Mouse (Mus musculus): Measurements from ENCODE around the gene 1110057P08Rik.
"Not testable (repeated sequence)": the region's sequence is repeated elsewhere in the genome, so short reads cannot be mapped to it uniquely, and the experiment has no call there.

Gene 1110057P08Rik

DNA sequence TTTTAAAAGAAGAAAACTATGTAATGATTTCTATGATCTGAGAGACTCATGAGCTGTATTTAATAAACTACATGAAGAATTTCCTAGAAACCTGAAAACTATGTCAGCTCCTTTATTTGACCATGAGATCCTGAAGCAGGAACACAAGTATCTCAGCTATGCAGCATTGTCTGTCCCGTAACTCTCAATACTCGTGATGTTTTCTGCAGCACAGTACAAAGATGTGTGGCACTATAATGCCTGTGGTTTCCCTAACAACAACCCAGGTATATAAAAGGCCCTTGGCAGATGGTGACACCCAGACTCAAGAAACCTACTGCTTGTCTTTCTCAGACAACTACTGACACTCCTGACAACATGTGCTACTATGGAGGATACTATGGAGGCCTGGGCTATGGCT is at the start of gene 1110057P08Rik:
Gene 1110057P08Rik (plus strand): TSS at position 301 of the 400 bp plus-strand sequence.
- DNase-seq = no peak

DNA sequence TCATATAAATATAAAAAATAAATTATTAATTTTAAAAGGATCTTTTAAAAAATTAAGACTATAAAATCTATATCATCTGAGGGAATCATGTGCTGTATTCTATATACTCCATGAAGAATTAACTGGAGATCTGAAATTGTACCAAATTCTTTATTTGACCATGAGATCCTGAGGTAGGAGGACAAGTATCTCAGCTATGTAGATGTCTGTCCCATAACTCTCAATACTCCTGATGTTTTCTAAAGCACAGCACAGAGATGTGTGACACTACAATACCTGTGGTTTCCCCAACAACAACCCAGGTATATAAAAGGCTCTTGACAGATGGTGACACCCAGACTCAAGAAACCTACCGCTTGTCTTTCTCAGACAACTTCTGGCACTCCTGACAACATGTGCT is 34.0 kb upstream of the 1110057P08Rik start, which contains the start of gene Gm6358:
Gene Gm6358 (plus strand): TSS at position 301 of the 400 bp plus-strand sequence.
- no peak for DNase-seq

- no peak for DNase-seq
These were observed 23.7 kb upstream of the 1110057P08Rik start, which contains the start of gene Gm10061 for GRCm38 (mm10) chr16:89150786-89151185. Gene Gm10061, plus strand, starts transcription at chr16:89151086.

DNA sequence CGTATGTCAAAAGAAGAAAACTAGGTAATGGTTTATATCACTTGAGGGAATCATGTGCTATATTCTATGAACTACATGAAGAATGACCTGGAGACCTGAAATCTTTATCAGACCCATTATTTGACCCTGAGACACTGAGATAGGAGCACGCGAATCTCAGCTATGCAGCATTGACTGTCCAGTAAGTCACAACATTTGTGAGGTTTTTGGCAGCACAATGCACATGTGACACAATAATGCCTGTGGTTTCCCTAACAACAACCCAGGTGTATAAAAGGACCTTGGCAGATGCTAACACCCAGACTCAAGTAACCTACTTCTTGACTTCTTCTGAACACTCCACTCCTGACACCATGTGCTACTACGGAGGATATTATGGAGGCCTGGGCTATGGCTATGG is 16.9 kb upstream of the 1110057P08Rik start, which contains the start of gene Gm9789:
Gene Gm9789 (plus strand): TSS at position 301 of the 400 bp plus-strand sequence.
- DNase-seq = no peak

DNA sequence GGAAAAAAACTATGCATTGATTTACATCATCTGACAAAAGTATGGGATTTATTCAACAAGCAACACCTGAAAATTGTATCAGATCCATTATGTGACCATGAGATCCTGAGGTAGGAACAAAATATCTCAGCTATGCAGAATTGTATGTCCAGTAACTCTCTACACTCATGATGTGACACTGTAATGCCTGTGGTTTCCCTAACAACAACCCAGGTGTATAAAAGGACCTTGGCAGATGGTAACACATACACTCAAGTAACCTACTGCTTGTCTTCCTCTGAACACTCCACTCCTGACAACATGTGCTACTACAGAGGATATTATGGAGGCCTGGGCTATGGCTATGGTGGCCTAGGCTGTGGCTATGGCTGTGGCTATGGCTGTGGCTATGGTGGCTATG is 5.3 kb upstream of the 1110057P08Rik start, which contains the start of gene Gm7735:
Gene Gm7735 (plus strand): TSS at position 301 of the 400 bp plus-strand sequence.
- not testable (repeated sequence) for DNase-seq

GRCm38 (mm10) chr16:89188621-89189020 is 14.1 kb downstream of the 1110057P08Rik start:
- no peak for DNase-seq

DNA sequence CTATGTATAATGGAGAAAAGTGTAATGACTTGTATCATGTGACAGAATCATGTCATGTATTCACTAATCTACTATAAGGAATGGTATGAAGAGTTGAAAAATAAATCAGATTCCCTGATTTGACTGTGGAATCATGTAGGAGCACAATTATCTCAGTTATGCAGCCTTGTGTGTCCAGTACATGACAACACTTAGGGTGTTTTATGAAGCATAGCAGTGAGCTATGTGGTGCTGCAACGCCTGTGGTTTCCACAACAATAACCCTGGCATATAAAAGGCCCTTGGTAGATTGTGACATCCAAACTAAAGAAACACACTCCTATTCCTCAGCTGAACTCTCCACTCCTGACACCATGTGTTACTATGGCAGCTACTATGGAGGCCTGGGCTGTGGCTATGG is 31.0 kb downstream of the 1110057P08Rik start, which contains the start of gene Krtap20-2:
Gene Krtap20-2 (plus strand): TSS at position 301 of the 400 bp plus-strand sequence.
- DNase-seq = no peak
